Mouse (Mus musculus) kidney, adult 2 months (tissue): ENCODE measurements around the gene U2af1. TPM values are rescaled to one million over a fixed set of nuclear protein-coding genes. Genes with fewer than 3 reads are reported as not detected.

ENCODE experiments used
- DNase-seq: peaks from one replicate; pipeline ENCODE4 v3.0.0; 2021
- H3K27ac ChIP-seq: fragments of 200-500 bp; 2 replicates; pipeline ENCODE4 v1.5.1; 2012; ENCODE audit warnings: low read depth, low read length, control low read depth, inconsistent platforms; ENCODE audit not compliant: insufficient read depth
- H3K27me3 ChIP-seq: fragments of 200-500 bp; replicated peaks from 2 replicates; pipeline ENCODE4 v1.6.1; 2012; ENCODE audit warnings: mild to moderate bottlenecking, moderate library complexity, low read length, inconsistent platforms; ENCODE audit not compliant: control insufficient read depth, insufficient read depth
- H3K36me3 ChIP-seq: fragments of 200-500 bp; 2 replicates; pipeline ENCODE4 v1.6.1; 2012; ENCODE audit warnings: mild to moderate bottlenecking, moderate library complexity, low read length, inconsistent platforms; ENCODE audit not compliant: control insufficient read depth, insufficient read depth
- H3K4me1 ChIP-seq: fragments of 200-500 bp; 2 replicates; pipeline ENCODE4 v1.6.1; 2011; ENCODE audit warnings: low read length; ENCODE audit not compliant: control insufficient read depth, insufficient read depth
- H3K4me3 ChIP-seq: fragments of 200-500 bp; 2 replicates; pipeline ENCODE4 v1.5.1; 2011; ENCODE audit warnings: mild to moderate bottlenecking, low read depth, low read length, control low read depth; ENCODE audit not compliant: insufficient read depth
- CTCF ChIP-seq: fragments of 200-500 bp; conservative IDR thresholded peaks from 2 replicates; pipeline ENCODE4 v1.5.1; 2011; ENCODE audit warnings: low read depth, mild to moderate bottlenecking, control low read depth, low read length, moderate library complexity, mixed read lengths; ENCODE audit not compliant: insufficient read depth, insufficient read length
- POLR2A ChIP-seq: fragments of 200-500 bp; IDR thresholded peaks from one replicate; pipeline ENCODE4 v1.6.1; 2011; ENCODE audit warnings: low read depth, low read length, control low read depth
- WGBS: fragments of 180-500 bp; shearing (Covaris S2); methylation state at CpG from one replicate; pipeline ENCODE4 v1.1.7; 2018; 5-methylcytosine and 5-hydroxymethylcytosine counted together
- polyA plus RNA-seq: library from polyadenylated mRNA; depleted of rRNA; stranded (reverse); fragments of >200 nt; gene quantifications from 2 replicates; pipeline ENCODE4 v1.2.3, GENCODE M21; 2012

Gene U2af1
- polyA plus RNA-seq, 1 experiment: 61.3 TPM

GRCm38 (mm10) chr17:31646199-31647002 is 12.3 kb downstream of the U2af1 start:
- WGBS: 95% methylated on average over 5 of the region's 5 CpGs
- no peak overlapping the region for H3K4me3 ChIP-seq
- H3K36me3 ChIP-seq: peaks cover 7% of the 10 kb centered on the region; the same call in 1 of the 2 replicates
- H3K4me1 ChIP-seq: no peaks in the 10 kb centered on the region
- no peak for TF ChIP-seq CTCF
- no peak for TF ChIP-seq POLR2A
- DNase-seq: no peak
- H3K27ac ChIP-seq: no peak overlapping the region
- H3K27me3 ChIP-seq: no peaks in the 10 kb centered on the region

- Histone ChIP-seq H3K27me3 (no peaks in the 10 kb centered on the region), H3K36me3 (peaks cover 4% of the 10 kb centered on the region; the same call in 1 of the 2 replicates), H3K4me1 (peaks cover 2% of the 10 kb centered on the region; the same call in 1 of the 2 replicates), H3K4me3 (no peak overlapping the region), H3K27ac (no peak overlapping the region)
- WGBS: 62% methylated on average over 4 of the region's 4 CpGs
- no peak for DNase-seq
- TF ChIP-seq POLR2A (no peak), CTCF (no peak)
These were observed 15.8 kb downstream of the U2af1 start for GRCm38 (mm10) chr17:31642913-31643312.

- Histone ChIP-seq H3K36me3 (peaks cover 2% of the 10 kb centered on the region; the same call in 1 of the 2 replicates), H3K27ac (no peak overlapping the region), H3K4me1 (peaks cover 6% of the 10 kb centered on the region; the same call in 1 of the 2 replicates), H3K4me3 (no peak overlapping the region), H3K27me3 (no peaks in the 10 kb centered on the region)
- 62% methylated on average over 8 of the region's 8 CpGs for WGBS
- TF ChIP-seq CTCF (no peak), POLR2A (no peak)
- no peak for DNase-seq
These were observed 16.4 kb downstream of the U2af1 start for GRCm38 (mm10) chr17:31642331-31642730.

GRCm38 (mm10) chr17:31639651-31640050 is 19.0 kb downstream of the U2af1 start:
- no peak overlapping the region for H3K27ac ChIP-seq
- peaks cover 7% of the 10 kb centered on the region; the same call in 1 of the 2 replicates for H3K4me1 ChIP-seq
- no peak for TF ChIP-seq POLR2A
- TF ChIP-seq CTCF: no peak
- H3K36me3 ChIP-seq: no peaks in the 10 kb centered on the region
- 48% methylated on average over 4 of the region's 4 CpGs for WGBS
- H3K4me3 ChIP-seq: no peak overlapping the region
- no peaks in the 10 kb centered on the region for H3K27me3 ChIP-seq
- peak; percentile 28 for DNase-seq

- TF ChIP-seq POLR2A (no peak), CTCF (no peak)
- Histone ChIP-seq H3K4me3 (no peak overlapping the region), H3K27ac (peak overlapping the region; percentile 58; the same call in 1 of the 2 replicates), H3K36me3 (no peaks in the 10 kb centered on the region), H3K4me1 (peaks cover 7% of the 10 kb centered on the region; the same call in 1 of the 2 replicates), H3K27me3 (no peaks in the 10 kb centered on the region)
- DNase-seq: peak; percentile 55
- 61% methylated on average over 9 of the region's 9 CpGs for WGBS
These were observed 20.7 kb downstream of the U2af1 start for GRCm38 (mm10) chr17:31637866-31638570.

GRCm38 (mm10) chr17:31636942-31637811 is 21.5 kb downstream of the U2af1 start, which contains the start of gene Cbs:
Gene Cbs, minus strand, starts transcription at chr17:31637238.
- Histone ChIP-seq H3K27ac (peak within 1 kb of the TSS; percentile 58), H3K36me3 (no peaks in the 10 kb centered on the region), H3K4me3 (peak within 1 kb of the TSS; percentile 51), H3K4me1 (peaks cover 7% of the 10 kb centered on the region; the same call in 1 of the 2 replicates), H3K27me3 (no peaks in the 10 kb centered on the region)
- WGBS: 7% methylated on average over 61 of the region's 61 CpGs
- TF ChIP-seq POLR2A: peak; percentile 60
- TF ChIP-seq CTCF: no peak
- DNase-seq: peak; percentile 96
